Mouse (Mus musculus) brain, embryonic 14.5 days (tissue): ENCODE measurements around the gene Spry1. TPM values are rescaled to one million over a fixed set of nuclear protein-coding genes. Genes with fewer than 3 reads are reported as not detected.
"Not testable (repeated sequence)": the region's sequence is repeated elsewhere in the genome, so short reads cannot be mapped to it uniquely, and the experiment has no call there.

ENCODE experiments used
- DNase-seq: peaks from one replicate; pipeline ENCODE4 v3.0.0-alpha.2; 2011; ENCODE audit warnings: low read depth
- CTCF ChIP-seq: fragments of 200-500 bp; IDR thresholded peaks from 2 replicates; pipeline ENCODE4 v1.5.1; 2012; ENCODE audit warnings: inconsistent platforms, mild to moderate bottlenecking, moderate library complexity, borderline replicate concordance; ENCODE audit not compliant: insufficient read depth, insufficient read length; ENCODE audit errors: extremely low read depth
- POLR2A ChIP-seq: fragments of 200-500 bp; IDR thresholded peaks from 2 replicates; pipeline ENCODE4 v1.6.1; 2012; ENCODE audit warnings: mild to moderate bottlenecking, inconsistent platforms, borderline replicate concordance; ENCODE audit not compliant: poor library complexity, insufficient read depth, insufficient read length, severe bottlenecking; ENCODE audit errors: extremely low read depth
- polyA plus RNA-seq: library from polyadenylated mRNA; depleted of rRNA; stranded (reverse); fragments of >200 nt; gene quantifications from 2 replicates; pipeline ENCODE4 v1.2.3, GENCODE M21; 2012; rRNA removed

Gene Spry1
- polyA plus RNA-seq, result 17.8 and 20.2 TPM in 2 replicates

DNA sequence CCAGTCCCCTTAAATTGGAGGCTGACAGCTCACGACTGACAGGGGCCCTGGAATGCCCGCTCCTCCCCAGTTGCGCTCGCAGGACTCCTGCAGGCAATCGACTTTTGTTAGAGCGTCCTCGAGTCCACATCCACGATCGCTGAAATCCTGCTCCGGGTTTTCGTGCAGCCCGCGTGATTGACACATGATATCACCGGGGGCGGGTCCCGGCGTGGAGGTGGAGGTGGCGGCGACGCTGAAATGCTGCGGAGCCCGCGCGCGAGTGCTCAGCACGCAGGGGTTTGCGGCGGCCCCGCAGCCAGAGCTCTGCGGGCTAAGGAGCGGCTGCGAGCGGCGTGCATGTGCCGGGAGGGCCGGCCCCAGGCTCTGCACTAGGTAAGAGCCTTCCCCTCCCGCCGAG, at the start of gene Spry1:
Spry1 (plus strand) TSS at position 258 of the 400 bp plus-strand sequence.
- TF ChIP-seq POLR2A, result peak; percentile 82
- TF ChIP-seq CTCF, result 0 out of 2 replicates have a peak, but pooled peaks have one; percentile 5

DNA sequence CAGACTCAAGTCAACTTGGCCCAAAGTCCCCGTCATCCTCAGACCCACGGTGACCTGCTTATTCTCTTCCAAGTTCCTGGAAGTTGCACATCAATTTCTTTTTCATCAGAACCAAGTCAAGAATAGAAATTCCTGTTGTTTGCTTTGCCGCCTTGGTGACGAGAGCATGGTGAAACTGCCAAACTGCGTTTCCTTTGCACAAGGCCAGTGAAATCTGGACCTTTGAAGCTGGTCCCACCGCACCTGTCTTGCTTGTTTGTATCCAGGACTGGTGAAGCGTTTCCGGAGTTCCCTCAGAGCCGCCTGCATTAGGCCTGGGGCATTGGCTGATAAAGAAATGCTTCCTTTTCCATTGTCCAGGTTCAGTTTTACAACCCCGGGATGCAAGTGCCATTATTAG, 44.0 kb upstream of the Spry1 start:
- DNase-seq, result no peak
- no peak for TF ChIP-seq POLR2A
- TF ChIP-seq CTCF, result no peak

More for the DNA sequence above, at the start of gene Spry1:
- peak; percentile 97 for DNase-seq

DNA sequence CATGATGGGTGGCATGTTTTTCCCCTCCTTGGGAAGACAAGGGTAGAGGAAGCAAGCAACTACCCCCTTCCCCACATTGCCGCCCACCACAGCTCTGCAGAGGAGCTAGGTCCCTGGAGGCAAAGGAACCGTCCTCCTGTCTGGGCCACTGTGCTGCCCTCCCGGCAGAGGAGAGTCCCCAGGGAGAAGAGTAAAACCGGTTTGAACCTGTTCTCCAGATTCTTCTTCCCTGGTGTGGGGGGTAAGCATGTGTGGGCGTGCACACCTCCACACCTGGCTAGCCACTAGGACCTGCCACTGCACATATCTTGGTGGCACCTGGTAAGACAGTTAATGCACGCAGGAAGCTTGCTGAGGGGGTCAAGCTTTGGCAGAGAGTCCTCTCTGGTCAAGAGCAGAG, 43.2 kb upstream of the Spry1 start:
- no peak for DNase-seq
- TF ChIP-seq CTCF (no peak), POLR2A (no peak)

DNA sequence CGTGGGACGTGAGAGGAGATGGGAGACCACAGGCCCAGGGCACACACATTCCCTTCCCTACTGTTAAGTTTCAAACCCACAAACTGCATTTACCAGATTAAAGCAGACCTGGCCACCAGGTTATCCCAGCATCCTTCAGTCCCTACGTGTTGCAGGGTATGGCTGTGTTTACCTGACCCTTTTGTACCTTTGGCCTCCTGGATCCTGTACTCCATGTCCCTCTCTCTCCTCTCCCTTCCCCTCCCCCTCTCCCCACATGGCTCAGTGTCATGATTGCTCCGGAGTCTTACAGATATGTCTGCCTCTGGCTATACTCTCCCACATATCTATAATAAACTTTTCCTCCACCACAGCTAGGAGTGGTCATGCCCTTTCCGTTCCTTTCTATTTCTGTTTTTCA, 42.5 kb upstream of the Spry1 start:
- DNase-seq, result no peak
- TF ChIP-seq POLR2A, result no peak
- no peak for TF ChIP-seq CTCF

DNA sequence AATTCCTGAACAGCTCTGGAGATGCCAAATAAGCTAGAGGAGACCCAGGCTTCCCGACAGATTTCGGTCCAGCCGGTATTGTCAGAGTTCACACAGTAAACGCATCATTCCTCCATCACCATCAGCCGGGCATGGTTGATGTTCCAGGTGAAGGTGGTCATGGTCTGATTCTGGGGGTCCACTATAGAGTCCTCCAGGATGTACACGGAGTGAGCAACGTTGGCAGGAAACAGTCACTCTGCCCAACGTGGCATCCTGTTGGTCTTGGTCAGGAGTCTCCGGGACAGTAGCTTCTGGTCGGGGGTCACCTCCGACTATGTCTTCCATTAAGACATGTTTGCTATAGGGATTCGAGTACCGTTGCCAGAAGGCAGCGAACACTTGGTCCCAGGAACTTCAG, 40.1 kb upstream of the Spry1 start:
- DNase-seq, result not testable (repeated sequence)

DNA sequence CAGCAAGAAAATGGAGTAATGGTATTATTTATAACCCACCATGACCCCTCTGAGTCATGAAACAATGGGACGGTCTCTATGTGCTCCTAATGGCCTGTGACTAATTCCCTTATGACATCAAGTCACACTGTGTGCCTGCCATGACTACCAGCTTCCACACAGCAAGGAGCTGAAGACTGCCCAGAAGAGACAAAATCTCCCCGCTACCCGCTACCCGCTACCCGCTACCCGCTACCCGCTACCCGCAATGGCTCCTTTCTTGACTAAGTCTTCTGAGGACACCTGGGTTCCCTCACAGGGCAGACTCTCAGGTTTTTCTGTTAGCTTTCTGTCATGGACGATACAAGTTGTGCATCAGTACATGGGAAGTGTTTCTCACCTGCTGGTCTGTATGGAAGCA, 37.4 kb upstream of the Spry1 start:
- TF ChIP-seq POLR2A (no peak), CTCF (no peak)
- no peak for DNase-seq

DNA sequence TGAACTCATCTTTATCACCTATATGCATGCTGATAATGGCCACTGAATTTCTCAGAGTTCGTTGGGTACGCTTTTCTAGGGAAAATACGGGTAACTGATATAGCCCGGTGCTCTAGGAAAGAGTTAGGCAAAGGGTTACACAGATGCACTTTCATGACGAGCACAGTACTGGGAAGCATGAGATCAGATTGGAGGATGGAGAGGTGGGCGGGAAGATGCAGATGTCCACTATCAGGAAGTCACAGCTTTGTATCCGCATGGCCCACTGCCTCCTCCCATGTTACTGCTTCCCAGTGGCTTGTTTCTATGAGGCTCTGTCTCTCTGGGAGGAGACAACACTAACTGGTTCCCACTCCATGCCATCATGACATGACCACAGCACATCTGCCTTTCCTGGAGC, 36.9 kb upstream of the Spry1 start:
- TF ChIP-seq CTCF (no peak), POLR2A (no peak)
- DNase-seq, result no peak

DNA sequence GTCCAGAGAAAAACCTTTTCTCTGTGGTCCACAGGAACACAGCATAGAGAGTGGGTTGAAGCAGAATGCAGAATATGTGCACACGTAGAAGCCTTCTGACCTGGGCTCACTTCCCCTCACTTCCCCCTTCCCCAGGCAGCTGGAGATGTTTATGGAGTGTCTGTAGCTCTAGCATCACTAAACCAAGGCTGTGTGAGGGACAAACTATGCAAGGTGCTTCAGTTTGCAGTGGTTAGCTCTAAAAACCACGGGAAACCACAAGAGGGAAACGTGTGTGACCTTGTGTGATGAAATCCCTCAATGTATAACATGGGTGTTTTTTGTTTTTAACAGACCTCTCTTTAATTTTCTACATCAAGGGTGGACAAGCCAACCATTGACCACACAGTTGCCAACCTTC, 36.2 kb upstream of the Spry1 start:
- TF ChIP-seq CTCF, result no peak
- no peak for TF ChIP-seq POLR2A
- no peak for DNase-seq

DNA sequence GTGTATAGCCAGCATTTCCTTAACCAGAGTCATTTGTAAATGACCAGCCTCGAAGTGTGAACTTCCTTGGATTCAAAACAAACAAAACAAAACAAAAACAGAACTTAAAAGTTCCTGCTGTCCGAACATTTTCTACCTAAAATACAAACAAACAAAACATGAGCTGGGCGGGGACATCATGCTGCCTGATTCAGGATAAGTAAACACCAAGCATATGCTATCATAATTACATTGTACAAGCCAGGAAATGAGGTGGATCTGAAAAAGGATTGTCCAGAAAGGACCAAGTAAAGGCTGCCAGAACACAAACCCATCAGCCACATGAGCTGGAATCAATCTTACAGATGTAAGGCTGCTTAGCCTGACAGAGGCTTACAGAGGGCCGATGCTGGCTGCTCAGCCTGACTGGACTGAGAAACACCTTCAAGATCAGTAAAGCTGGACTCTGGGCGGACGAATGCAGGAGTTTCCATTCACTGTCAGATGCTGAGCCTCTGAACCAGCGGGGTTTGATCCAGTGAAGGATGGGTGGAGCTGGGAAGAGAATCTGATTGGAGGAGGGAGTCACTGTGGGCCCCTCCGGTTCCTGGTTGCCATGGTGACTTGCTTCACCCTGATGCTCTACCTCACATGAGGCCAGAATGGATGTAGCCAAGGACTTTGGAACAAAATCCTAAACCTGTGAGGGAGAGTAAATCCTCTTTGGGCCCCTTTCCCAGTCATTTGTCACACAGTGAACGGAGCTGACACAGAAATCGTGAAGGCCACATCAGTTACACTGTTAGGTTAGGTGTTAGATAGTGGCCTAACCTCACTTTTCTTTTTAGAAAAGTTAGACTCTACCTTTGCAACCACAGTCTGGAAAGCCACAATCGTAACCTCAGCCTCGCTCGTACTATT, 34.5 kb upstream of the Spry1 start:
- DNase-seq, result peak; percentile 70

DNA sequence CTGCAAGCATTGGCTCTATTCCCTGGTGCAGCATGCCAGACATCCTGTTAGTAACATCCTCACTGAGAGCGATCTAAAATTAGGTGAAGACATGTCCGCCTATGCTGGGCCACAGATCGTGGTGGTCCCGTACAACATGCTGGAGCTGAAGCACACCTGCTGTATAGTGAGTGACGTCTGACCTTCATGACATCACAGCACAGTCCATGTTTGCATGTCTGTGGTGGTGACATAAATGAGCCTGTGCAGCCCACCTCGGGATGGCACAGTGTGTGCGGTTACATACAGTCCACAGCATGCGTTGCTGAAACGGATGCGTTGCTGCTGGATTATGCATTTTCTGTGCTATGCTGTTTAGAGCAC, 33.9 kb upstream of the Spry1 start:
- no peak for DNase-seq
- no peak for TF ChIP-seq CTCF
- TF ChIP-seq POLR2A, result no peak

More for the DNA sequence above, 34.5 kb upstream of the Spry1 start:
- TF ChIP-seq CTCF (no peak), POLR2A (no peak)

DNA sequence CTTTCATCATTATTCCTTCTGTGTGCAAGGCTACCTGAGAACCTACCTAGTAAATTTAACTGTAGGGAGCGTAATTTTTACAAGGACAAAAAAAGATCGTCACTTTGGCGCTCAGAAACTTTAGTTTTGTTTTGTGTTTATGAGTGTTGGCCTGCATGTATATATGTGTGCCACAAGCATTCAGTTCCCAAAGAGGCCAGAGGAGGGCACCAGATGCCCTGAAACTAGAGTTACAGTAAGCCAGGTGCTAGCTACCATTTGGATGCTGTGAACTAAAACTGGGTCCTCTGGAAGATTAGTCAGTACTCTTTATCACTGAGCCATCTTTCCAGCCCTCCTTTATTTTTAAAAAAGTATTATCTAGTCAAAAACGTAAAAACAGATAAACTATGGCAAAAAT, 30.8 kb upstream of the Spry1 start:
- DNase-seq, result no peak
- no peak for TF ChIP-seq POLR2A
- TF ChIP-seq CTCF, result peak; percentile 26; the same call in 1 of the 2 replicates

DNA sequence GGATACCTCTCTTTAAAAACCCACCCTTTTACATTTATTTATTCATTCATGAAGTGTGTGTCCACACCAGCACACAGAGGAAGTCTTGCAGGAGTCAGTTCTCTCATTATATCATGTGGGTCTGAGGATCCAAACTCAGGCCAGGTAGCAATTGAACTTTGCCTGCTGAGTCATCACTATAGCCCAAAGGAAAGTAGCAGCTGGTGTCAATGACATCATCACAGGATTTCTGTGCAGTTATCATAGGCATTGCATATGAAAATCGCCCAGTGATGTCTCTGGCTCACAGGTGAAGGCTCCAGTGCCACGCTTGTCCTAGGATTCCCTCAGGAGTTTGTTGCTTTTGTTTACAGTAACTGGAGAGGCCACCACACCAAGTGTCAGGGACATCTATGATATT, 29.1 kb upstream of the Spry1 start:
- DNase-seq, result no peak
- TF ChIP-seq POLR2A, result no peak
- no peak for TF ChIP-seq CTCF
